Mouse (Mus musculus): ENCODE measurements around the gene Gpr183.

Gpr183 gene

GRCm38 (mm10) chr14:121987691-121988090, 22.7 kb upstream of the Gpr183 start:
- DNase-seq (ENCODE audit: low read depth, low spot score) = no peak

GRCm38 (mm10) chr14:121987287-121987686, 22.3 kb upstream of the Gpr183 start:
- no peak for DNase-seq (ENCODE audit: low read depth, low spot score)

- DNase-seq (ENCODE audit: low read depth, low spot score) = no peak
These were observed 21.0 kb upstream of the Gpr183 start for GRCm38 (mm10) chr14:121986028-121986427.

- DNase-seq (ENCODE audit: low read depth, low spot score) = no peak
These were observed 20.5 kb upstream of the Gpr183 start for GRCm38 (mm10) chr14:121985477-121985876.

GRCm38 (mm10) chr14:121983009-121983933, 18.3 kb upstream of the Gpr183 start:
- no peak for DNase-seq (ENCODE audit: low read depth, low spot score)

- DNase-seq (ENCODE audit: low read depth, low spot score) = no peak
These were observed 16.5 kb upstream of the Gpr183 start for GRCm38 (mm10) chr14:121981531-121981930.

- no peak for DNase-seq (ENCODE audit: low read depth, low spot score)
These were observed 8.1 kb upstream of the Gpr183 start for GRCm38 (mm10) chr14:121973114-121973513.

- DNase-seq (ENCODE audit: low read depth, low spot score) = no peak
These were observed 5.4 kb upstream of the Gpr183 start for GRCm38 (mm10) chr14:121970402-121970801.

- DNase-seq (ENCODE audit: low read depth, low spot score) = no peak
These were observed 2.1 kb upstream of the Gpr183 start for GRCm38 (mm10) chr14:121967095-121967494.

GRCm38 (mm10) chr14:121965461-121965860, 466 bp upstream of the Gpr183 start:
- no peak for DNase-seq (ENCODE audit: low read depth, low spot score)

- DNase-seq (ENCODE audit: low read depth, low spot score) = no peak
These were observed 1.1 kb downstream of the Gpr183 start for GRCm38 (mm10) chr14:121963942-121964335.

- no peak for DNase-seq (ENCODE audit: low read depth, low spot score)
These were observed 1.6 kb downstream of the Gpr183 start for GRCm38 (mm10) chr14:121963251-121963941.

GRCm38 (mm10) chr14:121962128-121962890, 2.7 kb downstream of the Gpr183 start:
- DNase-seq (ENCODE audit: low read depth, low spot score) = no peak

GRCm38 (mm10) chr14:121961496-121962127, 3.4 kb downstream of the Gpr183 start:
- DNase-seq (ENCODE audit: low read depth, low spot score) = no peak

- DNase-seq (ENCODE audit: low read depth, low spot score) = no peak
These were observed 4.0 kb downstream of the Gpr183 start for GRCm38 (mm10) chr14:121960997-121961396.

GRCm38 (mm10) chr14:121960531-121960930, 4.5 kb downstream of the Gpr183 start:
- no peak for DNase-seq (ENCODE audit: low read depth, low spot score)

GRCm38 (mm10) chr14:121960031-121960430, 5.0 kb downstream of the Gpr183 start:
- DNase-seq (ENCODE audit: low read depth, low spot score) = no peak

- no peak for DNase-seq (ENCODE audit: low read depth, low spot score)
These were observed 5.4 kb downstream of the Gpr183 start for GRCm38 (mm10) chr14:121959538-121959980.

- DNase-seq (ENCODE audit: low read depth, low spot score) = no peak
These were observed 6.1 kb downstream of the Gpr183 start for GRCm38 (mm10) chr14:121958751-121959537.

- no peak for DNase-seq (ENCODE audit: low read depth, low spot score)
These were observed 6.8 kb downstream of the Gpr183 start for GRCm38 (mm10) chr14:121958041-121958750.

Data from mesoderm, embryonic 11.5 days (tissue).